Mouse (Mus musculus): ENCODE data around the gene Slc38a3. TPM values are rescaled to one million over a fixed set of nuclear protein-coding genes. Genes with fewer than 3 reads are reported as not detected.
A peak's percentile ranks its signal among the peaks of the same experiment; 100 is the strongest.

The Slc38a3 gene
- polyA plus RNA-seq, 1 experiment from 2014 or later = 11.2 TPM

- H3K9ac ChIP-seq (ENCODE audit: low read length) = peak overlapping the region; percentile 84
- H3K27me3 ChIP-seq (ENCODE audit: control insufficient read depth, insufficient read depth, low read length) = 0 out of 2 replicates have a peak, but pooled peaks cover 2% of the 10 kb centered on the region
- peak overlapping the region; percentile 79 for H3K4me3 ChIP-seq (ENCODE audit: low read depth, low read length)
- under 1% methylated on average over 14 of the region's 14 CpGs for WGBS
- DNase-seq (ENCODE audit: low spot score, missing footprints) (peak; percentile 93), ATAC-seq (ENCODE audit: low FRiP score) (0 out of 2 replicates have a peak, but pooled peaks have one; percentile 5)
- no peaks in the 10 kb centered on the region for H3K9me3 ChIP-seq (ENCODE audit: control insufficient read depth, low read length)
- no peaks in the 10 kb centered on the region for H3K36me3 ChIP-seq (ENCODE audit: control insufficient read depth, insufficient read depth, low read length)
- peak overlapping the region; percentile 98 for H3K4me2 ChIP-seq
- H3K4me1 ChIP-seq (ENCODE audit: control insufficient read depth, insufficient read depth, low read length) = peaks cover 38% of the 10 kb centered on the region
- H3K27ac ChIP-seq (ENCODE audit: low read depth, low read length) = peak overlapping the region; percentile 69
Observed at GRCm38 (mm10) chr9:107706781-107707211, 37.5 kb upstream of the Slc38a3 start.

- ATAC-seq (ENCODE audit: low FRiP score) = no peak
- H3K9me3 ChIP-seq (ENCODE audit: control insufficient read depth, low read length) = no peaks in the 10 kb centered on the region
- H3K9ac ChIP-seq (ENCODE audit: low read length) = no peak overlapping the region
- 66% methylated on average over 14 of the region's 14 CpGs for WGBS
- 0 out of 2 replicates have a peak, but pooled peaks cover under 1% of the 10 kb centered on the region for H3K27me3 ChIP-seq (ENCODE audit: control insufficient read depth, insufficient read depth, low read length)
- no peak overlapping the region for H3K4me3 ChIP-seq (ENCODE audit: low read depth, low read length)
- no peak overlapping the region for H3K27ac ChIP-seq (ENCODE audit: low read depth, low read length)
- no peaks in the 10 kb centered on the region; the same call in 1 of the 2 replicates for H3K36me3 ChIP-seq (ENCODE audit: control insufficient read depth, insufficient read depth, low read length)
- H3K4me1 ChIP-seq (ENCODE audit: control insufficient read depth, insufficient read depth, low read length) = peaks cover 56% of the 10 kb centered on the region
- no peak overlapping the region for H3K4me2 ChIP-seq
- DNase-seq (ENCODE audit: low spot score, missing footprints) = peak; percentile 77
Observed at GRCm38 (mm10) chr9:107703337-107704122, 34.2 kb upstream of the Slc38a3 start.

GRCm38 (mm10) chr9:107702606-107703185 lies 33.4 kb upstream of the Slc38a3 start:
- H3K9ac ChIP-seq (ENCODE audit: low read length) = no peak overlapping the region
- no peak overlapping the region for H3K4me3 ChIP-seq (ENCODE audit: low read depth, low read length)
- H3K4me1 ChIP-seq (ENCODE audit: control insufficient read depth, insufficient read depth, low read length) = peaks cover 60% of the 10 kb centered on the region
- no peaks in the 10 kb centered on the region; the same call in 1 of the 2 replicates for H3K36me3 ChIP-seq (ENCODE audit: control insufficient read depth, insufficient read depth, low read length)
- DNase-seq (ENCODE audit: low spot score, missing footprints) (no peak), ATAC-seq (ENCODE audit: low FRiP score) (no peak)
- no peaks in the 10 kb centered on the region for H3K9me3 ChIP-seq (ENCODE audit: control insufficient read depth, low read length)
- no peak overlapping the region for H3K4me2 ChIP-seq
- no peak overlapping the region for H3K27ac ChIP-seq (ENCODE audit: low read depth, low read length)
- no peaks in the 10 kb centered on the region for H3K27me3 ChIP-seq (ENCODE audit: control insufficient read depth, insufficient read depth, low read length)
- 82% methylated on average over 3 of the region's 3 CpGs for WGBS

GRCm38 (mm10) chr9:107701594-107701993 lies 32.3 kb upstream of the Slc38a3 start:
- H3K36me3 ChIP-seq (ENCODE audit: control insufficient read depth, insufficient read depth, low read length) = no peaks in the 10 kb centered on the region; the same call in 1 of the 2 replicates
- no peak overlapping the region for H3K27ac ChIP-seq (ENCODE audit: low read depth, low read length)
- H3K4me2 ChIP-seq = no peak overlapping the region
- DNase-seq (ENCODE audit: low spot score, missing footprints) (no peak), ATAC-seq (ENCODE audit: low FRiP score) (no peak)
- no peaks in the 10 kb centered on the region for H3K27me3 ChIP-seq (ENCODE audit: control insufficient read depth, insufficient read depth, low read length)
- no peaks in the 10 kb centered on the region for H3K9me3 ChIP-seq (ENCODE audit: control insufficient read depth, low read length)
- peaks cover 60% of the 10 kb centered on the region for H3K4me1 ChIP-seq (ENCODE audit: control insufficient read depth, insufficient read depth, low read length)
- H3K9ac ChIP-seq (ENCODE audit: low read length) = no peak overlapping the region
- WGBS = 84% methylated on average over 12 of the region's 12 CpGs
- H3K4me3 ChIP-seq (ENCODE audit: low read depth, low read length) = no peak overlapping the region

- Histone ChIP-seq H3K9me3 (ENCODE audit: control insufficient read depth, low read length) (no peaks in the 10 kb centered on the region), H3K4me1 (ENCODE audit: control insufficient read depth, insufficient read depth, low read length) (peaks cover 64% of the 10 kb centered on the region), H3K4me2 (0 out of 2 replicates have a peak overlapping the region, but pooled peaks have one; percentile 7), H3K4me3 (ENCODE audit: low read depth, low read length) (no peak overlapping the region), H3K27ac (ENCODE audit: low read depth, low read length) (peak overlapping the region; percentile 49; the same call in 1 of the 2 replicates), H3K9ac (ENCODE audit: low read length) (peak overlapping the region; percentile 24), H3K36me3 (ENCODE audit: control insufficient read depth, insufficient read depth, low read length) (no peaks in the 10 kb centered on the region; the same call in 1 of the 2 replicates), H3K27me3 (ENCODE audit: control insufficient read depth, insufficient read depth, low read length) (no peaks in the 10 kb centered on the region)
- ATAC-seq (ENCODE audit: low FRiP score) = no peak
- peak; percentile 86 for DNase-seq (ENCODE audit: low spot score, missing footprints)
- WGBS = 24% methylated on average over 6 of the region's 6 CpGs
Observed at GRCm38 (mm10) chr9:107700114-107700571, 30.8 kb upstream of the Slc38a3 start.

- Histone ChIP-seq H3K4me3 (ENCODE audit: low read depth, low read length) (no peak overlapping the region), H3K9ac (ENCODE audit: low read length) (peak overlapping the region; percentile 6; the same call in 1 of the 2 replicates), H3K27me3 (ENCODE audit: control insufficient read depth, insufficient read depth, low read length) (no peaks in the 10 kb centered on the region), H3K27ac (ENCODE audit: low read depth, low read length) (peak overlapping the region; percentile 53), H3K4me1 (ENCODE audit: control insufficient read depth, insufficient read depth, low read length) (peaks cover 68% of the 10 kb centered on the region), H3K36me3 (ENCODE audit: control insufficient read depth, insufficient read depth, low read length) (no peaks in the 10 kb centered on the region; the same call in 1 of the 2 replicates), H3K4me2 (peak overlapping the region; percentile 18; the same call in 1 of the 2 replicates), H3K9me3 (ENCODE audit: control insufficient read depth, low read length) (no peaks in the 10 kb centered on the region)
- peak; percentile 12; the same call in 1 of the 2 replicates for ATAC-seq (ENCODE audit: low FRiP score)
- WGBS = 5% methylated on average over 9 of the region's 9 CpGs
- peak; percentile 91 for DNase-seq (ENCODE audit: low spot score, missing footprints)
Observed at GRCm38 (mm10) chr9:107699376-107699980, 30.1 kb upstream of the Slc38a3 start.

- peak; percentile 96 for DNase-seq (ENCODE audit: low spot score, missing footprints)
- H3K4me3 ChIP-seq (ENCODE audit: low read depth, low read length) = no peak overlapping the region
- peaks cover 64% of the 10 kb centered on the region for H3K4me1 ChIP-seq (ENCODE audit: control insufficient read depth, insufficient read depth, low read length)
- H3K9ac ChIP-seq (ENCODE audit: low read length) = peak overlapping the region; percentile 3
- 6% methylated on average over 14 of the region's 14 CpGs for WGBS
- peak overlapping the region; percentile 18 for H3K4me2 ChIP-seq
- H3K27me3 ChIP-seq (ENCODE audit: control insufficient read depth, insufficient read depth, low read length) = no peaks in the 10 kb centered on the region
- peak; percentile 47; the same call in 1 of the 2 replicates for ATAC-seq (ENCODE audit: low FRiP score)
- H3K27ac ChIP-seq (ENCODE audit: low read depth, low read length) = peak overlapping the region; percentile 53
- H3K9me3 ChIP-seq (ENCODE audit: control insufficient read depth, low read length) = no peaks in the 10 kb centered on the region
- H3K36me3 ChIP-seq (ENCODE audit: control insufficient read depth, insufficient read depth, low read length) = no peaks in the 10 kb centered on the region; the same call in 1 of the 2 replicates
Observed at GRCm38 (mm10) chr9:107698611-107699190, 29.4 kb upstream of the Slc38a3 start.

- ATAC-seq (ENCODE audit: low FRiP score) = peak; percentile 47
- 7% methylated on average over 14 of the region's 14 CpGs for WGBS
- Histone ChIP-seq H3K36me3 (ENCODE audit: control insufficient read depth, insufficient read depth, low read length) (no peaks in the 10 kb centered on the region; the same call in 1 of the 2 replicates), H3K4me1 (ENCODE audit: control insufficient read depth, insufficient read depth, low read length) (peaks cover 71% of the 10 kb centered on the region), H3K4me2 (peak overlapping the region; percentile 32), H3K9me3 (ENCODE audit: control insufficient read depth, low read length) (no peaks in the 10 kb centered on the region), H3K9ac (ENCODE audit: low read length) (peak overlapping the region; percentile 36; the same call in 1 of the 2 replicates), H3K27me3 (ENCODE audit: control insufficient read depth, insufficient read depth, low read length) (no peaks in the 10 kb centered on the region), H3K27ac (ENCODE audit: low read depth, low read length) (peak overlapping the region; percentile 81), H3K4me3 (ENCODE audit: low read depth, low read length) (no peak overlapping the region)
- peak; percentile 92 for DNase-seq (ENCODE audit: low spot score, missing footprints)
Observed at GRCm38 (mm10) chr9:107697811-107698521, 28.6 kb upstream of the Slc38a3 start.
